ENCODE assay signal across 20 mouse cellular contexts in the genomic region with DNA sequence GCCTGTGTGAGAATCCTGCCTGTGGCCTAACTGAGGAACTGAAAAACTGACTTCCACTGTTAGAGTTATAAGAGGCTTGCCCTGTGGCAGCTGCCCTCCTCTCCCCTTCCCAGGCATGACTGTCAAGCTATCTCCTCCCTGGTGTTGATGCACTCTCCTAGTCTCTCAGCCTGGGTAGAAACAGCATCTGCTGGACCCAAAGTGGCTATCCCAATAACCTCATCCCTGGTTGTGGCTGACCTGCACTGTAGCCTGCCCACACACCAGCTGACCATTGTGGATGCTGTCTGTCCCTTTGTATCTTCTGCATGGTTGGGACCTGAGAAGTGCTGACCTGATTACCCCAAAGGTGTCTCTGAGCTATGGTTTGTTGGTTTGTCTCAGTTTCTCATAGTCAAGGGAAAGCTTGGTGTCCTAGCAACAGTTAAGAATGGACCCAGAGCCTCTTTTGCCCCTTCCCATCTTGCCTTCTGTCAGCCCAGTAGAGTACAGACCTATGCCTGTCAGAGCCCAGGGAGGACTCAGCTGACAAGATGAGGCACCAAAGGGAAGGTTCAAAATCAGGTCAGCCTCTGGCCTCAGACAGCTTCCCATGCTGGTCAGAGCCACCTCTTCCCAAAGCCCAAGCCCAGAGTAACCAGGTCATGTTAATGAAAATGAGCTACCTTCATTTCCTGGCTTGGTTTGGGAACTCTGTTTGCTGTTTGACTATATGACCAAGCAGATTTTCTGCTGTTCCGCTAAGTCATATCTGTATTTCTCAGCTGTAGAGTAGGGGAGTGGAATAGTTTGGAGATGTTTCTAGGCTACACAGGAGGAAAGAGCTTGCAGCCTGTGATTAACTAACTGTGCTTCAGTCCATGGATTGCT. TPM values are rescaled to one million over a fixed set of nuclear protein-coding genes. Genes with fewer than 3 reads are reported as not detected.
A peak's percentile ranks its signal among the peaks of the same experiment; 100 is the strongest.
DNase-seq lines count a peak whose midpoint lies in the region; ATAC-seq and TF ChIP-seq lines count a peak whose summit lies in the region.
"Had no signal": no experiment of that assay in that cellular context is flagged by ENCODE, and none has a peak within 500 bp of the region (broad histone marks: within the 10 kb centered on the region; RNA-seq: fewer than 3 reads in every experiment).

No protein-coding gene starts in this region.

- H3K27me3 ChIP-seq in forebrain, embryonic 10.5 days (ENCODE audit: poor library complexity, severe bottlenecking) = no peaks in the 10 kb centered on the region
- H3K27me3 ChIP-seq in forebrain, embryonic 11.5 days (ENCODE audit: control insufficient read depth, insufficient read depth, low read length) = no peaks in the 10 kb centered on the region
- H3K27me3 ChIP-seq in megakaryocyte, embryonic 14.5 days (replicated peaks) = no peaks in the 10 kb centered on the region
- H3K27me3 ChIP-seq in liver, postnatal 0 days (ENCODE audit: insufficient read depth, low read length) = no peaks in the 10 kb centered on the region
- H3K27me3 ChIP-seq: embryonic facial prominence, embryonic 12.5 days; forebrain, embryonic 12.5 days; limb, embryonic 13.5 days; midbrain, embryonic 15.5 days had no signal

- H3K9ac ChIP-seq in forebrain, embryonic 11.5 days (ENCODE audit: low read length) = no peak overlapping the region
- no peak overlapping the region; the same call in 1 of the 2 replicates for H3K9ac ChIP-seq in liver, postnatal 0 days (replicated peaks)
- H3K9ac ChIP-seq: embryonic facial prominence, embryonic 12.5 days; forebrain, embryonic 12.5 days; hindbrain, embryonic 14.5 days; limb, embryonic 13.5 days; midbrain, embryonic 15.5 days had no signal

- H3K4me3 ChIP-seq in forebrain, embryonic 10.5 days = no peak overlapping the region
- no peak overlapping the region for H3K4me3 ChIP-seq in forebrain, embryonic 11.5 days (ENCODE audit: low read depth, low read length)
- H3K4me3 ChIP-seq in megakaryocyte, embryonic 14.5 days (replicated peaks) = peak overlapping the region; percentile 84
- no peak overlapping the region for H3K4me3 ChIP-seq in liver, postnatal 0 days (ENCODE audit: low read depth, low read length)
- H3K4me3 ChIP-seq: embryonic facial prominence, embryonic 12.5 days; forebrain, embryonic 12.5 days; limb, embryonic 13.5 days; midbrain, embryonic 15.5 days had no signal

- peak; percentile 92 for TF ChIP-seq EP300 in liver, postnatal 0 days (IDR thresholded peaks at IDR 0.05; ENCODE audit: low read depth)

- H3K4me2 ChIP-seq in forebrain, embryonic 11.5 days (ENCODE audit: low read depth, low read length, severe bottlenecking) = no peak overlapping the region
- peak overlapping the region; percentile 37 for H3K4me2 ChIP-seq in liver, postnatal 0 days (ENCODE audit: low read depth, low read length)
- H3K4me2 ChIP-seq: embryonic facial prominence, embryonic 12.5 days; forebrain, embryonic 12.5 days; hindbrain, embryonic 14.5 days; limb, embryonic 13.5 days; midbrain, embryonic 15.5 days had no signal

- peaks cover 75% of the 10 kb centered on the region for H3K36me3 ChIP-seq in forebrain, embryonic 10.5 days (replicated peaks)
- H3K36me3 ChIP-seq in forebrain, embryonic 11.5 days (ENCODE audit: control insufficient read depth, insufficient read depth, low read length) = no peaks in the 10 kb centered on the region; the same call in 1 of the 2 replicates
- H3K36me3 ChIP-seq in megakaryocyte, embryonic 14.5 days (replicated peaks; ENCODE audit: low read length) = peaks cover 93% of the 10 kb centered on the region
- peaks cover 31% of the 10 kb centered on the region for H3K36me3 ChIP-seq in liver, postnatal 0 days (replicated peaks; ENCODE audit: insufficient read depth, low read length)

- TF ChIP-seq CTCF in liver, postnatal 0 days (IDR thresholded peaks at IDR 0.05; ENCODE audit: low read depth) = no peak

- 0 out of 2 replicates have a peak overlapping the region, but pooled peaks have one; percentile 25 for H3K27ac ChIP-seq in forebrain, embryonic 10.5 days
- H3K27ac ChIP-seq in forebrain, embryonic 11.5 days (ENCODE audit: low read depth, low read length) = no peak overlapping the region
- peak overlapping the region; percentile 93 for H3K27ac ChIP-seq in liver, postnatal 0 days (ENCODE audit: low read depth)
- H3K27ac ChIP-seq: embryonic facial prominence, embryonic 12.5 days; forebrain, embryonic 12.5 days; hindbrain, embryonic 14.5 days; kidney, postnatal 0 days; limb, embryonic 13.5 days; macrophage; midbrain, embryonic 15.5 days had no signal

- H3K4me1 ChIP-seq in forebrain, embryonic 10.5 days = peaks cover 9% of the 10 kb centered on the region; the same call in 1 of the 2 replicates
- 0 out of 2 replicates have a peak, but pooled peaks cover 3% of the 10 kb centered on the region for H3K4me1 ChIP-seq in forebrain, embryonic 11.5 days (replicated peaks; ENCODE audit: control insufficient read depth, insufficient read depth, low read length)
- peaks cover 100% of the 10 kb centered on the region for H3K4me1 ChIP-seq in megakaryocyte, embryonic 14.5 days
- H3K4me1 ChIP-seq in liver, postnatal 0 days (ENCODE audit: insufficient read depth) = peaks cover 14% of the 10 kb centered on the region
- H3K4me1 ChIP-seq: embryonic facial prominence, embryonic 12.5 days; midbrain, embryonic 15.5 days had no signal

- 100% methylated on average over 1 of the region's 1 CpGs for WGBS in forebrain, embryonic 10.5 days
- 94% methylated on average over 1 of the region's 1 CpGs for WGBS in forebrain, embryonic 11.5 days
- 76% methylated on average over 1 of the region's 1 CpGs for WGBS in liver, postnatal 0 days (ENCODE audit: insufficient replicate concordance)

- ATAC-seq in forebrain, embryonic 11.5 days (replicated peaks; ENCODE audit: low FRiP score) = no peak
- no peak for ATAC-seq in megakaryocyte, adult 5-6 weeks (ENCODE audit: poor library complexity, severe bottlenecking)
- ATAC-seq in liver, postnatal 0 days = peak; percentile 89
- ATAC-seq in cerebellum, adult (ENCODE audit: insufficient number of reproducible peaks, low FRiP score, low TSS enrichment) = no peak
- ATAC-seq: CD4-positive, CD25-positive, alpha-beta regulatory T cell, adult 4 months; midbrain, embryonic 15.5 days had no signal

- DNase-seq in forebrain, embryonic 10.5 days (ENCODE audit: extremely low spot score, low spot score) = no peak
- DNase-seq in forebrain, embryonic 11.5 days (ENCODE audit: low spot score) = no peak
- no peak for DNase-seq in liver, postnatal 0 days
- DNase-seq in T-cell, adult 2 months (ENCODE audit: low spot score) = no peak
- DNase-seq in kidney, adult 18-20 months = no peak
- DNase-seq: adrenal gland, adult 2 months; cerebellum, adult 8-10 months; gastrocnemius, postnatal 14 days had no signal

- no peaks in the 10 kb centered on the region for H3K9me3 ChIP-seq in forebrain, embryonic 10.5 days
- no peaks in the 10 kb centered on the region for H3K9me3 ChIP-seq in forebrain, embryonic 11.5 days (ENCODE audit: control insufficient read depth, low read length)
- H3K9me3 ChIP-seq in megakaryocyte, embryonic 14.5 days = no peaks in the 10 kb centered on the region
- H3K9me3 ChIP-seq in liver, postnatal 0 days (ENCODE audit: low read length) = no peaks in the 10 kb centered on the region
- H3K9me3 ChIP-seq: embryonic facial prominence, embryonic 12.5 days; forebrain, embryonic 12.5 days; G1E; limb, embryonic 13.5 days; midbrain, embryonic 15.5 days had no signal

RNA-seq across cellular contexts. Expression of gene Msantd1, which starts 2.1 kb away (rescaled TPM):
- polyA plus RNA-seq in forebrain, embryonic 10.5 days (2016; fragmentation: Nextera tagmentation; extraction: Ambion mirVana) = 0.55 and 1.2 TPM in 2 replicates
- 2.5 and 2.8 TPM in 2 replicates for polyA plus RNA-seq in forebrain, embryonic 11.5 days (2014; fragmentation: Nextera tagmentation; extraction: Ambion mirVana)
- polyA plus RNA-seq in megakaryocyte, embryonic 14.5 days (2012; ENCODE audit: insufficient read depth, low replicate concordance) = 15.3 and 26.3 TPM in 2 replicates
- total RNA-seq in megakaryocyte, adult 5-6 weeks (2015) = 0.80 and 1.2 TPM in 2 replicates
- 0.44 TPM in 1 of 2 replicates, not detected in the other for total RNA-seq in megakaryocyte, adult 5-6 weeks (2017)
- 0.05 and 0.22 TPM in 2 replicates for polyA plus RNA-seq in liver, postnatal 0 days (2015; fragmentation: Nextera tagmentation; extraction: Ambion mirVana)

RNA-seq across cellular contexts. Expression of gene Rgs12, which starts 39.4 kb away (rescaled TPM):
- 57.6 and 59.8 TPM in 2 replicates for polyA plus RNA-seq in forebrain, embryonic 10.5 days (2016; fragmentation: Nextera tagmentation; extraction: Ambion mirVana)
- polyA plus RNA-seq in forebrain, embryonic 11.5 days (2014; fragmentation: Nextera tagmentation; extraction: Ambion mirVana) = 54.4 and 55.9 TPM in 2 replicates
- polyA plus RNA-seq in megakaryocyte, embryonic 14.5 days (2012; ENCODE audit: insufficient read depth, low replicate concordance) = 37.1 and 38.7 TPM in 2 replicates
- total RNA-seq in megakaryocyte, adult 5-6 weeks (2015) = 5.7 and 8.5 TPM in 2 replicates
- total RNA-seq in megakaryocyte, adult 5-6 weeks (2017) = 6.2 and 7.1 TPM in 2 replicates
- polyA plus RNA-seq in liver, postnatal 0 days (2015; fragmentation: Nextera tagmentation; extraction: Ambion mirVana) = 6.9 and 7.3 TPM in 2 replicates
